Comparison of ENCODE assay signal across 13 mouse cellular contexts in the genomic region with DNA sequence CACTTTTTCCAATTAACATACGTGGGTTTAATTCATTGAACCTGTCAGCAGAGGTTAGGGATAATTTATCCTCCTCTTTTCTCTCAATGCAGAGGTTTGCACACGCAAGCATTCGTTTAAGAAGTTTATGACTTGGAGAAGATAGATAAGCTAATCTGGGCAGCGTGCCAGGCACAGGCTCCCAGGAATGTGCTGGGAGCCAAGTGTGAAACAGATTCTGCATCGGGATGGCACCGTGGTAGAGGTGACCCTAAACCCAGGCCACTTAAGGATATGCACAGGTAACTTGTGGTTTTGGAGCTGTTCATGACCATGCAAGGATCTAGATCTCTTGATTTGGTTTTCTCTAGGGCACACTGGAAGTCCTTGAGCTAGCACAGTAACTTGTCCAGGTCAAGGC.
DNase-seq lines count a peak whose midpoint lies in the region; ATAC-seq and TF ChIP-seq lines count a peak whose summit lies in the region.
"Had no signal": no experiment of that assay in that cellular context is flagged by ENCODE, and none has a peak within 500 bp of the region (broad histone marks: within the 10 kb centered on the region; RNA-seq: fewer than 3 reads in every experiment).

No protein-coding gene starts in this region.

- H3K4me2 ChIP-seq in lung, embryonic 14.5 days, result no peak overlapping the region
- H3K4me2 ChIP-seq in lung, postnatal 0 days (replicated peaks; ENCODE audit: low read depth, low read length), result no peak overlapping the region
- H3K4me2 ChIP-seq: limb, embryonic 13.5 days had no signal

- no peak for TF ChIP-seq EP300 in lung, postnatal 0 days (IDR thresholded peaks at IDR 0.05)

- no peak for TF ChIP-seq CTCF in lung, embryonic 14.5 days (IDR thresholded peaks at IDR 0.05; ENCODE audit: low read depth)
- TF ChIP-seq CTCF in lung, postnatal 0 days (IDR thresholded peaks at IDR 0.05), result no peak

- H3K4me1 ChIP-seq in lung, embryonic 14.5 days (ENCODE audit: insufficient read depth), result no peaks in the 10 kb centered on the region
- H3K4me1 ChIP-seq in lung, postnatal 0 days (ENCODE audit: insufficient read depth, low read depth, low read length), result no peaks in the 10 kb centered on the region
- H3K4me1 ChIP-seq: limb, embryonic 13.5 days had no signal

- peak; percentile 7 for DNase-seq in gastrocnemius, postnatal 10 days
- DNase-seq in gastrocnemius, postnatal 25 days, result no peak
- DNase-seq in lung, embryonic 14.5 days, result peak; percentile 70
- DNase-seq in lung, postnatal 0 days (ENCODE audit: low spot score), result no peak
- peak; percentile 3 for DNase-seq in adipocyte (ENCODE audit: low spot score)
- DNase-seq in kidney, postnatal 14 days, result peak; percentile 27
- no peak for DNase-seq in urinary bladder, postnatal 36 days (ENCODE audit: low spot score in 2 of 2)
- DNase-seq: gastrocnemius, postnatal 36 days; spleen, adult 18-20 months; thymus, postnatal 14 days had no signal

- 26% methylated on average over 6 of the region's 6 CpGs for WGBS in lung, embryonic 14.5 days
- 23% methylated on average over 6 of the region's 6 CpGs for WGBS in lung, postnatal 0 days

- peaks cover 5% of the 10 kb centered on the region; the same call in 1 of the 2 replicates for H3K27me3 ChIP-seq in lung, embryonic 14.5 days (ENCODE audit: insufficient read depth, low read length)
- H3K27me3 ChIP-seq in lung, postnatal 0 days (replicated peaks; ENCODE audit: insufficient read depth, low read length), result no peaks in the 10 kb centered on the region

- no peak overlapping the region for H3K9ac ChIP-seq in lung, embryonic 14.5 days
- no peak overlapping the region for H3K9ac ChIP-seq in lung, postnatal 0 days (replicated peaks; ENCODE audit: low read depth)
- H3K9ac ChIP-seq: limb, embryonic 13.5 days had no signal

- no peaks in the 10 kb centered on the region for H3K9me3 ChIP-seq in lung, embryonic 14.5 days (ENCODE audit: low read depth, low read length)
- no peaks in the 10 kb centered on the region for H3K9me3 ChIP-seq in lung, postnatal 0 days (ENCODE audit: low read length)
- H3K9me3 ChIP-seq: limb, embryonic 13.5 days had no signal

- H3K4me3 ChIP-seq in lung, embryonic 14.5 days (ENCODE audit: low read depth, low read length), result no peak overlapping the region
- H3K4me3 ChIP-seq in lung, postnatal 0 days (ENCODE audit: low read depth, low read length), result no peak overlapping the region
- H3K4me3 ChIP-seq: limb, embryonic 13.5 days had no signal

- no peak overlapping the region for H3K27ac ChIP-seq in lung, embryonic 14.5 days (ENCODE audit: low read depth)
- no peak overlapping the region for H3K27ac ChIP-seq in lung, postnatal 0 days (ENCODE audit: low read length)
- H3K27ac ChIP-seq: limb, embryonic 13.5 days had no signal

- no peak for ATAC-seq in lung, embryonic 14.5 days (ENCODE audit: insufficient read depth)
- ATAC-seq in lung, postnatal 0 days, result no peak
- no peak for ATAC-seq in megakaryocyte-erythroid progenitor cell, adult 5-6 weeks (replicated peaks; ENCODE audit: low FRiP score, low TSS enrichment, poor library complexity, severe bottlenecking)
- ATAC-seq: Patski had no signal

- H3K36me3 ChIP-seq in lung, embryonic 14.5 days (ENCODE audit: insufficient read depth), result no peaks in the 10 kb centered on the region
- no peaks in the 10 kb centered on the region for H3K36me3 ChIP-seq in lung, postnatal 0 days (ENCODE audit: insufficient read depth, low read length)
- H3K36me3 ChIP-seq: limb, embryonic 13.5 days had no signal

Comparison
In these comparisons a context has a peak if more than half of its experiments do, and no peak if none do; other contexts are left out.
1. DNase-seq: peak in gastrocnemius, postnatal 10 days (single experiment), lung, embryonic 14.5 days (single experiment), adipocyte (single experiment) and kidney, postnatal 14 days (single experiment); none in gastrocnemius, postnatal 25 days (single experiment), lung, postnatal 0 days (single experiment) and urinary bladder, postnatal 36 days (0 of 2).